Mouse (Mus musculus): ENCODE measurements around the gene Rrp1b. TPM values are rescaled to one million over a fixed set of nuclear protein-coding genes. Genes with fewer than 3 reads are reported as not detected.

Gene Rrp1b
- polyA plus RNA-seq, 1 experiment from 2014 or later, result 44.7 TPM

DNA sequence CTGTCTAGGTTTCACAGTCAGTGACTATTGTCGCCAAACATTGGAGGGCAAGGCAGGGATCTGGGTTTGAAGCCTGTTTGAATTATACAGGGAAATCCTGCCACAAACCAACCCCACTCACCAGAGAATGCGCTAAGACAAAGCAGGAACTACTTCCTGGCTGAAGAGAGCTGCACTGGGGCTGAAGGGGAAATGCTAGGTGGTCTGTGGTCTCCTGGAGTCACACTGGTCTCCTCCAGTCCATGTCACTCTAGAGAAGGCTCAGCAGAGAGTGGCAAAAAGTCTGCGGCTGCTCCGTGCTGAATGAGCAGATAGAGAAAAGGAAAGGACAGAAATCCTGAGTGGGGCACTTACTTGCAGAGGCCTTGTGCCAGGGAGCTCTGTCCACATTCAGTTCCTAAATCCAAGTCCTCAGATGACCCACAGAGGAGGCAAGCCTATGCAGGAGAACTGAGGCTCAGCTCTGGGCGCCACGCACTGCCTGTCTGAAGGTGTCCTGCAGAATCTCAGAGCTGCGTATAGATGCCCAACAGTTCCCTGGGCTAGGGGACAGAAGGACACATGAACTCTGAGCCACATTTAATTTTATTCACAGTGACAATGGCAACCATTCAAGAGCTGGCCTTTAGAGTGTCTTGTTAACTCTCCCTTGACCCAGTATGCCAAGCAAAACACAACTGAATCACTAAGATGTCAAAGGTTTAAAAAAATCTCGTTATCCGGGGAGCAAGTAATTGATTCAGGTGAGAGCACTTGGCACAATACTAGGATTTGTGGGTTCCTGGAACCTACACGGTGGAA, 75.3 kb downstream of the Rrp1b start:
- Histone ChIP-seq H3K4me1 (replicated peaks) (peaks cover 18% of the 10 kb centered on the region), H3K27ac (no peak overlapping the region), H3K27me3 (peaks cover 27% of the 10 kb centered on the region), H3K36me3 (no peaks in the 10 kb centered on the region), H3K9me3 (no peaks in the 10 kb centered on the region), H3K4me3 (replicated peaks) (no peak overlapping the region), H3K9ac (replicated peaks) (no peak overlapping the region), H3K4me2 (replicated peaks) (no peak overlapping the region)
- ATAC-seq, result no peak
- WGBS, result 77% methylated on average over 10 of the region's 10 CpGs

Other genes starting within 250 kb of the Rrp1b start
- 16.9 and 17.6 TPM in 2 replicates for gene Sik1, start 180.3 kb upstream of the Rrp1b start, polyA plus RNA-seq (2015; fragmentation: Nextera tagmentation; extraction: Ambion mirVana)
- 0.31 and 0.55 TPM in 2 replicates for gene Hsf2bp, start 249 bp downstream of the Rrp1b start, polyA plus RNA-seq (2015; fragmentation: Nextera tagmentation; extraction: Ambion mirVana)
- gene Notch3, start 130.8 kb downstream of the Rrp1b start, polyA plus RNA-seq (2015; fragmentation: Nextera tagmentation; extraction: Ambion mirVana), result 9.7 and 13.2 TPM in 2 replicates
- 0.17 and 0.23 TPM in 2 replicates for gene Ephx3, start 153.4 kb downstream of the Rrp1b start, polyA plus RNA-seq (2015; fragmentation: Nextera tagmentation; extraction: Ambion mirVana)
- 90.2 and 95.8 TPM in 2 replicates for gene Brd4, start 248.6 kb downstream of the Rrp1b start, polyA plus RNA-seq (2015; fragmentation: Nextera tagmentation; extraction: Ambion mirVana)

Data from midbrain, embryonic 13.5 days (tissue).